Mouse (Mus musculus) T-helper 17 cell (primary cell): Measurements from ENCODE around the gene Smarcc2.

Experiments
- in situ Hi-C, 2 experiments: fragments of 300-600 bp; cut with MboI, MseI; formaldehyde crosslinking; loops; 1 replicate in 1 of 2; 2 replicates in 1 of 2; pipeline ENCODE4 v1.15.1; 2025; ENCODE audit warnings: high pct_unique_total_duplicates in 2 of 2

Smarcc2 gene

DNA sequence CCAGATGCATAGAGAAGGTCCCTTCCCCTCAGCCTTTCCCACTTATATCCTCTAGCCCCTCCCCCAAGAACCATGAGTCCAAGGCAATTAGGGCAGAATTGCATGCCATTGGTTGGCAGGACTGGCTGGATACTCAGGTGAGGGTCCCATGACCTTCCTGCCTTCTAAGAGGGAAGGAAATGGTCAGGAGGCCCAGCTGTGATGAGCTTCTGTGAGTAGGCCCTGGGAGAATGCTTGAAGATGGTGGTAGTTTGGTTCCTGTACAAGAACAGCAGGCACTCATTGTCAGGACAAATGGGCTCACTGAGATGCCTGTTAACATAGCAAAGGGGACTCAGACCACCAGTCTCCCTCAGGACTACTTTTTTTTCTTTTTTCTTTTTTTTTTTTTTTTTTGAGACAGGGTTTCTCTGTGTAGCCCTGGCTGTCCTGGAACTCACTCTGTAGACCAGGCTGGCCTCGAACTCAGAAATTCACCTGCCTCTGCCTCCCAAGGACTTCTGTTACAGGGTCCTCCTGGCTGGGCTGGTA is 79.4 kb downstream of the Smarcc2 start:
- in situ Hi-C loops, result no loop called here
